Mouse (Mus musculus) brain, embryonic 18.5 days (tissue): Measurements from ENCODE around the gene St6galnac3.

Experiments
- DNase-seq: peaks from one replicate; pipeline ENCODE4 v3.0.0-alpha.2; 2012; ENCODE audit warnings: low read depth, low spot score

The St6galnac3 gene

DNA sequence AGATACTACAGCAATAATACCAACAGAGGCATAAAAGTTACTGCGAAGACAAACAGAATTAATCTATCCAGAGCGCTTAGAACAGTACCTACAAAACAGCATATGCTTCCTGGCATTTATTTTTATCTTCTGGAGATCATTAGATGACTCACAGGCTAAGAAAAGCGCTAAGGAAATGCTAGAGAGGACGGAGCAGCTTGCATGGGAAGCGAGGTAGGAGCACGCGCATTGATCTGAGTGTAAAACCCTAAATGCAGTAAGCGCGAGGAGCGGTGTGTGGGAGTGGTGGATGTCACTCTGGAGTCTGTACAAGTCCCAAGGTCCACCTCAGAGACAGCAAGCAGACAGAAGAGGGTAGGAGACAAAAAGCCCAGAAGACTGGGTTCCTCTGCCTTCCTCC, 486.6 kb downstream of the St6galnac3 start:
- DNase-seq, result no peak

DNA sequence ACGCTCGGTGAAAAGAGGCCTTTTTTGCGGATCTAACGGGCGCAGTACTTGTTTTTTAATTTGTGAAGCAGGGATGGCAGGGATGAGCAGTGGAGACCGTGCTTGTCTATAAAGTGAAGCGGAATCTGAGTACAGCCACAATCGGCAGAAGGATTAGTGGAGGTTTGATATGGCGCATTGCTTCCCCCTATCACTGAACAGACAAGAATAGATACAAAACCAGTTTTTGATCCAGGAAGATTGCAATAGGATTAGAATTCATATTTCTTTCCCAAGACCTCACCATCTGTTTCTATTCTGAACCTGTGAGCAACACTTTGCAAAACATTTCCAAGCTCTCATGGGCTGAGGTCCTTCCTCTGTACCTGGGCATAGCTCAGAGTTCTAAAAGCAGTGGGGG, 488.7 kb downstream of the St6galnac3 start:
- DNase-seq, result no peak

DNA sequence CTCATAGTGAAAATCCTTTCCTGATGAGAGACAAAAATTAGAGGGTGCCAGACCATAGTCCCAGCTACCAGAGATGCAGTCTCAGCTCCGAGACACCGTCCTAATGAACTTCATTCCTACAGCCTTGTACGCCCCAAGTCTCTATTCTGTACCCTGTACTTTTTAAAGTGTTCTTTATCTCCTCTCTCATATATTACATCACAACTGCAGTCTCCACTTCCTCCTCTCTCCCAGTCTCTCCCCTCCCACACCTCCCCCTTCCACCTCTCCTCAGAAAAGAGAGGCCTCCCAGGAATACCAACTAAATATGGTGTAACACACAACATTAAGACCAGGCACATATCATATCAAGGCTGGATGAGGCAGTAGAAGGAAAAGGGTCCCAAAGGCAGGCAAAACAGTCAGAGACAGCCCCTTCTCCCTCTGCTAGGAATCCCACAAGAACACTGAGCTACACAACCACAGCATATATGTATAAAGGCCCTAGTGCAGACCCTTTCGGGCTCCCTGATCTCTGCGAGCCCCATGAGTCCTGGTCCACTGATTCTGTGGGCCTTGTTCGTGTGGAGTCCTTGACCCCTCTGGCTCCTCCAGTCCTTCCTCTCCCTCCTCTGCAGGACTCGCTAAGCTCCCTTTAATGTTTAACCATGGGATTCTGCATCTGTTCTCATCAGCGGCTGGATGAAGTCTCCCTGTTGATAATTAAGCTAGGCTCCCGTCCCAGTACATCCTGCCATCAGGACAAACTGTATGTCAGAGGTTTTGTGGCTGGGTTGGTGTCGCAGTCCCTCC, 502.2 kb downstream of the St6galnac3 start:
- no peak for DNase-seq

- DNase-seq, result no peak
Measured at GRCm38 (mm10) chr3:153219391-153219790, 505.6 kb downstream of the St6galnac3 start.

DNA sequence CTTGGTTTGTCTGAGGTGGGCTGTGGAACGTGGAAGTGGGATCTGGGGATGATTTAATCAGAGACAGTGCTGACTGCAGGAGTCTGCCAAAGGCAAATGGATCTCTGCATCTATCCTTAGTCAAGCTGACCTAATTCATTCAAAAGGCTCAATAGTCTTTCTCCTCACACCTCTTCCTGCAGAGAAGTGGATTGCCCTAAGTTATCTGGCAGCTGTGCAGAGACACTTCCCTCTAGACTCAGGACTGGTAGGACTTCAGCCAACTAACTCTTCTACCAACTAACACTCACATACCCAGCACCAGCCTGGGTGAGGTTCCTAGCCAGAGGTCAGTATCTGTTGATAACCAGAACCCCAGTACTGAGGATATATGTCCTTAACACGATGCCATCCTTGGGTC, 516.8 kb downstream of the St6galnac3 start:
- no peak for DNase-seq

- DNase-seq, result no peak
Measured at GRCm38 (mm10) chr3:153204046-153204445, 520.9 kb downstream of the St6galnac3 start.

DNA sequence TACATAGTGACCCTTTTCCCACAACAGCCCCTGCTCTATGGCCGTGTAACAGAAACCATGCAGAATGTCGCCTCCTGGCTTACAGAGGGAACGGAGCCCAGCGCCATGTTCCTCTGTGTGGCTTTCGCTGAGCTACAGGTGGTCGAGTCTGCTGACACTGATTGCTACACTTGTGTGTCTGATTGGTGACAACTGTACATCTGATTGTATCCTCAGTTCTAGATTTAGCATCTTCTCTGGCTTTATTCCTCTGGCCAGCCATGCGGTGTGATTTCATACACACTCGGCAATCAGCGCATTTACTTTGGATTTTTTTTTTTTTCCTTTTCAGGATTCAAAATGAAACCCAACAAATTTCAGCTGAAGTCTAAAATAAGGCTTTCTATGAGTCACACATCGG, 523.1 kb downstream of the St6galnac3 start:
- DNase-seq, result no peak

- no peak for DNase-seq
Measured at GRCm38 (mm10) chr3:153200801-153201200, 524.2 kb downstream of the St6galnac3 start.

GRCm38 (mm10) chr3:153200076-153200475, 524.9 kb downstream of the St6galnac3 start:
- DNase-seq, result no peak

DNA sequence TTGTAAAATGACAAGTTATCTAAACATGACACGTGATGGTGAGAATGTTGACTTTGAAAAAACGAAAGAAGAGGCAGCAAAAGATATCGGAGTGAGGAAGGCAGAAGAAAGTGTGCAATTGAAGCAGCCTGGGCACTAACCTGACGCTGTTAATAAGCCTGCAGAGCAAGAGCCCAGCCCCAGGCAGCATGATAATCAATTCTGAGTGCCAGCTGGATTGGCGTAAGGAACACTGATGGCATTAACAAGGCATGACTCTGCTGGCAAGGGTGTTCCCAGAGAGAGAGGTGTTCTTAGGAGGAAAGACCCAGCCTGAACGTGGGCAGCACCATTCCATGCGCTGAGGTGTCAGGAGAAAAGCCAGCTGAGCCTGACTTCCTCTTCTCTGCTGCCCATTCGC, 525.7 kb downstream of the St6galnac3 start:
- no peak for DNase-seq

GRCm38 (mm10) chr3:153198514-153198913, 526.5 kb downstream of the St6galnac3 start:
- no peak for DNase-seq

DNA sequence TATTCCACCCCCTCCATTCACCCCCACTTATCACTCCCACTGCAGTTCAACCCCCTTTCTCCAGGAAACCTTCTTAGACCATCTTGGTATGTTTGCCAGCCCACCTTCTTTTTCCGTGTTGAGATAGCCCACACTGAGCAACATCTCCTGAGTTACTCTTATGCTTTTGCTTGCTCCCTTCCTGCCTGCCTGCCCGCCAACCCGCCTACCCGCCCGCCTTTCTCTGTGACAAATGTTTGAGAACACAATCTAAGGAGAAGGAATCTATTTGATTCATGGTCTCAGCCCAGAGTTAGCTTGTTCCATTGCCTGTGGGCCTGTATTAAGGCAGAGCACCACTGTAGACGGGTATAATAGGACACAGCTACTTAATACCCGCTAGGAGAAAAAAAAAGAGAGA, 531.9 kb downstream of the St6galnac3 start:
- no peak for DNase-seq

- no peak for DNase-seq
Measured at GRCm38 (mm10) chr3:153190742-153191141, 534.2 kb downstream of the St6galnac3 start.

DNA sequence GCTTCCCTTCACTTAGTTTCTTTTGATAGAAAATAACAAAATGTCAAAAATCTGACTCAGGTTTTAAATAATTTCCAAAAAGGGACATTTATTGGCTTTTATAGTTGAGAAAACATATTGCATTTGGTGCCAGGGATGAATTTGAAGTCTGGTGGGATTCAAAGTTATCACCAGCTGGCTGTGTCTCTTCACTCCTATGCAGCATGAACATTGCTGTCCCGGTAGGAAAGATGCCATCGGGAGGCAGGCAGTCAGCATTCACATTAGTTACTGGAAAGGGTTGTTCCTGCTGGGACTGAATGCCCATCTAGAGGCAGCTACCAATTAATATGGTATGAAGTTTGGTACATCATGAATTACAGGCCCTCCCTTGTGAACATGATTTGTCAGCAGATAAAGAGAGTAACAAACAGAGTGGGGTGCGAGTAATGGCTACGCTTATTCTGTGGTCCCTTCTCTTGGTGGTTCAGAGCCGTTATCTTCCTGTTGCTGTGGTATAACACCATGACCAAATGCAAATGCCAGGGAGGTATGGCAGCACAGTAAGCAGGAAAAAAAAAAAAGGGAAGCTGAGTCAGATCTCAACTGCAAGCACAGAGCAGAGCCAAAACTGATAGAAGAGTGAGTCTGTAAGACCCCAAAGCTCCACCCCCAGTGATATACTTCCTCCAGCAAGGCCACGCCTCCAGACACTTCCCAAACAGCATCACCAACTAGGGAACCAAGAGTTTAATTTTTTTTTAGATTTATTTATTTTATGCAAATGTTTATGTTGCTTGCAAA, 535.1 kb downstream of the St6galnac3 start:
- DNase-seq, result no peak

- no peak for DNase-seq
Measured at GRCm38 (mm10) chr3:153188224-153188623, 536.8 kb downstream of the St6galnac3 start.

- no peak for DNase-seq
Measured at GRCm38 (mm10) chr3:153185117-153185516, 539.9 kb downstream of the St6galnac3 start.

- DNase-seq, result no peak
Measured at GRCm38 (mm10) chr3:153181242-153181641, 543.7 kb downstream of the St6galnac3 start.

GRCm38 (mm10) chr3:153176749-153177148, 548.2 kb downstream of the St6galnac3 start:
- no peak for DNase-seq

GRCm38 (mm10) chr3:153176325-153176724, 548.6 kb downstream of the St6galnac3 start:
- DNase-seq, result no peak

- no peak for DNase-seq
Measured at GRCm38 (mm10) chr3:153174336-153175033, 550.5 kb downstream of the St6galnac3 start.

DNA sequence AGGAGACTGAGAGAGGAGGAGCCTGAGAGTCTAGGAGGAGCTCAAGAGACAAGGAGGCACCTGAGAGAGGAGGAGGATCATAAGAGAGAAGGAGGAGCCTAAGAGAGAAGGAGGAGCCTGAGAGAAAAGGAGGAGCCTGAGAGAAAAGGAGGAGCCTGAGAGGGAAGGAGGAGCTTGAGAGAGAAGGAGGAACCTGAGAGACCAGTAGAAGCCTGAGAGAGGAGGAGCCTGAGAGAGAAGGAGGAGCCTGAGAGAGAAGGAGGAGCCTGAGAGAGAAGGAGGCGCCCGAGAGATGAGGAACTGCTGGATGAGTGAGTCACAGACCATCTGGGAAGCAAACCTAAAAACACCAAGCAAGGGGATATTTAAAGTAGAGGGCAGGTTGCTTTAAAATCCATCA, 551.4 kb downstream of the St6galnac3 start:
- DNase-seq, result no peak

- no peak for DNase-seq
Measured at GRCm38 (mm10) chr3:153170146-153170545, 554.8 kb downstream of the St6galnac3 start.
